Mouse (Mus musculus) heart, postnatal 10 days (tissue): ENCODE results near the gene Fads6. TPM values are rescaled to one million over a fixed set of nuclear protein-coding genes. Genes with fewer than 3 reads are reported as not detected.

Experiments
- DNase-seq, 2 experiments: peaks; one replicate each; pipeline ENCODE4 v3.0.0; 2021
- intact Hi-C: fragments of 180-260 bp; cut with DNase I; formaldehyde crosslinking; loops from one replicate; pipeline ENCODE4 v1.15.1; 2025
- total RNA-seq, 2 experiments: library from RNA; stranded (reverse); gene quantifications; 2 replicates each; pipeline ENCODE4 v1.2.3; 2021

Fads6 gene
- total RNA-seq, 2 experiments from 2014 or later = 0.89 to 1.2 TPM

GRCm38 (mm10) chr11:115303167-115303566 lies 5.7 kb upstream of the Fads6 start:
- intact Hi-C loops = no loop called here
- no peak for DNase-seq

DNA sequence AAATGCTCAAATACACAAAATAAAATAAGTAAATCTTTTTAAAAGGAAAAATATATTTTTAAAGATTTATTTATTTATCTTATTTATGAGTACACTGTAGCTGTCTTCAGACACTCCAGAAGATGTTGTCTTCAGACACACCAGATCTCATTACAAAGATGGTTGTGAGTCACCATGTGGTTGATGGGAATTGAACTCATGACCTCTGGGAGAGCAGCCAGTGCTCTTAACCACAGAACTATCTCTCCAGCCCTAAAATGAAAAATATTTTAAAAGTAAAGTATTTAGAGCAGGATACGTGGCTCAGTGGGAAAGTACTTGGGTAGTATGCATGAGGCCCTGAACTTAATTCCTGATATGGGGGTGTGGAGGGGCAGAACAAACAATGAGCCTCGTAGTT lies 3.9 kb upstream of the Fads6 start:
- no peak for DNase-seq
- intact Hi-C loops = no loop called here

DNA sequence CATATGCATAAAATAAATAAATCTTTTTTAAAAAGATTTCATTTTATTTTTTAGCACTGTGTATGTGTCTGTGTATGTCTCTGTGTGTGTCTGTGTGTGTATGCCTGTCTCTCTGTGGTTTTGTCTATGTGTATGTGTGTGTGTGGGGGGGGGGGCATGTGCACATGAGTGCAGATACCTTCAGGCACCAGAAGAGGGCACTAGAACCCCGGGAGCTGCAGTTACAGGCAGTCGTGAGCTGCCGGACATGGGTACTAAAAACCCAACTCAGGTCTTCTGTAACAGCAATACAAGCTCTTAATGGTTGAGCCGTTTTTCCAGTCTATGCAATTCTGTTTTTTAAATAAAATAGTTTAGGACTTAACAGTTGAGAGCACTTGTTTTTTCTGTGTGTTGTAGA lies 3.3 kb upstream of the Fads6 start:
- intact Hi-C loops = no loop called here

GRCm38 (mm10) chr11:115298160-115298559 lies 697 bp upstream of the Fads6 start:
- DNase-seq = no peak
- intact Hi-C loops = no loop called here

More for the DNA sequence above, 3.3 kb upstream of the Fads6 start:
- DNase-seq = no peak

- intact Hi-C loops = no loop called here
- no peak for DNase-seq
These were observed 822 bp downstream of the Fads6 start for GRCm38 (mm10) chr11:115296471-115297210.

DNA sequence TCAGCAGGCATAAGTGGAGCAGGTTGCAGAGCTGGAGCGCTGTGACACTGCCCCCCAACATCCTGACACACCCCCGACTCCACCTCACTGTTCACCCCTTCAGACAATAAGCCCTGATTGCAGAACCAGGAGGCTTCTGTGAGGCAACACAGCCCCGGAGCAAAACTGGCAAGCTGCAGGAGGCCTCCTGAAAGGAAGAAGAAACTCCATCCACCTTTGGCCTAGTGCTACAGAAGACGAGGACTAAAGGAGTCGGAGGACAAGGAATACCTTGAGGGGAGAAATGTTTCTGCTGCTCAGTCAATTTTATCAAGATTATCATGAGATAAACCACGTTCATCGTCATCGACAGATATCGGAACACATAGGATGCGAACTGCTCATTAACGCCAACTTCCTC lies 1.5 kb downstream of the Fads6 start:
- DNase-seq = no peak
- intact Hi-C loops = no loop called here

DNA sequence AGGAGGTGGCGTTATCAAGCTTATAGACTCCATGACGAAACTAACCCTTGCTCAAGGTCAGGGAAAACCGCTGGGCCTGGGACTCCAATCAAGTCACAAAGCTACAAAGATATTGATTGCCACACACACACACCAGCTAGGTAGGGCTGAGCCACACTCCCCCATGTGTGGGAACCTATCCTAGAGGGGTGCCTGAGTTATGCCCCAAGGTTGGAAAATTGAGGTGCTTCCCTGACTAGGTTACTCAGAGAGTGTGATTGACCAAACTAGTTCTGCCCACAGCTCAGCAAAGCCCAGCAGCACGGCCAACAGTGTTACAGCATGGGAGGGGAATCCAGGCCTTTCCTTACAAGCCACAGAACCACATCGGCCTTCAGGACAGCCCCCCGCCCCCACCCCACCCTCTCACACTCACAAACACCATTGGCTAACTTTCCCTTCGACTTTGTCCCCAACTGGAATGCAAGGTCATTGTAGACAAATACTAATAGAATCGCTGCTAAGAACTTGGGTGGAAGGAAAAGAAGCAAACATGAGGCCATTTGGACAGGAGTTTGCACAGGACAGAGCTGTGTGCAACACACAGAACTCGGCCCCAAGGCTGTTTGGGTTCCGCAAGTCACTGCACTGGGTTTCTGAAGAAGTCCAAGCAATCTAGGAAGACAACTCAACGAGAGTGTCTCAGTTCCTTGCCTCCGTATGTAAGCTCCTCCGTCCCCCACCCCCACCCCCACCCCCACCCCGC lies 4.7 kb downstream of the Fads6 start:
- intact Hi-C loops = no loop called here
- DNase-seq = no peak

GRCm38 (mm10) chr11:115291503-115291902 lies 6.0 kb downstream of the Fads6 start:
- intact Hi-C loops = no loop called here
- no peak for DNase-seq

GRCm38 (mm10) chr11:115290919-115291318 lies 6.5 kb downstream of the Fads6 start:
- DNase-seq = peak; percentile 89
- intact Hi-C loops = no loop called here

- intact Hi-C loops = no loop called here
- DNase-seq = no peak
These were observed 7.1 kb downstream of the Fads6 start for GRCm38 (mm10) chr11:115290314-115290713.

GRCm38 (mm10) chr11:115289885-115290284 lies 7.6 kb downstream of the Fads6 start:
- no peak for DNase-seq
- intact Hi-C loops = no loop called here

DNA sequence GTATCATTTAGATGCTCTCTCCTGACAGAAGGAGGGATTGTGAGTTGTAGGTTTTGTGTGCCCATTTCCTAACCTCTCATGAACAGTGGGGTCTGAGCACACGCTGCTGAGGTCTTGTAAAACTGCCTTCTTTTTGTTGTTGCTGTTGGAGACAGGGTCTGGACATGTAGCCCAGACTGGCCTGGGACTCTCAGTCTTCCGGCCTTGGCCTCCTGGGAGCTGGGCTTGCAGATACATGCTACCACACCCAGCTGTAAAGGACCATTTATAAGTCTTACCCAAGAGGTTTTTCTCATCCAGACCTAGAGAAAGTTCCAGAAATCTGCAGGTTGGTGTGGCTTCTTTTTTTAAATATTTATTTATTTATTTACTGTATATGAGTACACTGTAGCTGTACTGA lies 9.2 kb downstream of the Fads6 start:
- intact Hi-C loops = no loop called here
- DNase-seq = no peak

GRCm38 (mm10) chr11:115287386-115287785 lies 10.1 kb downstream of the Fads6 start:
- intact Hi-C loops = no loop called here
- DNase-seq = no peak

DNA sequence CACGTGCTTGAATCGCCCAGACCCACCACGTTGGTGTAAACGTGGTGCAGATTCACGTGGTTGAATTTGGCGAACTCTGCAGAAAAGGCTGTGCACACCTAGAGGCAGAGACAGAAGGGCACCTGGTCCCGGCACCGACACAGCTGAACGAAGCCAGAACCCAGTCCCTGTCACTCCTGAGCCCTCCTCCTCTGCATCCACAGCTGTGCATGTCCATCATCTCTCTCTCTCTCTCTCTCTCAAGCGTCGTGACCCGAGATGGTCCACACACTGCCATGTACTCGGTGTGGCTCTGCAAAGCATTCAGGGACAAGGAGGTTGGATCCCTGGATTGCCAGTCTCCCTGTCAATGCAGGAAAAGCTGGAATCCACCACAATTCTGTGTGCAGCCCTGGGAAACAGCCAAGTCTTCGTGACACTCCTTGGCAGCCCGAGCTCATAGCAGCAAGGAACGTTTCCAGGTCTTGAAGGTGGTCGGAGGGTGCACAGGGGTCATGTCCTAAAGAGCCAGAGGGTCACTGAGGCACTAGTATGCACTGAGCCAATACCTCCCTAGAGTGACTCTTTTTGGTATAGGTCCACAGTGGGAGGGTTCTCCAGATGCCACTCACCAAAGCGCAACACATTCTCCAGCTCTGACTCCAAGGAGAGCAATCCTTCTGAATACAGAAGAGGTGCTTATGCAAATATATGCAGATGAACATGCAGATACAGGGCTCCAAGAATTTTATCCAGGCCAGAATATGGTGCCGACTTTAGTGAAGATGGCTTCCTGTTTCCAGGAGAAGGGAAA lies 11.1 kb downstream of the Fads6 start:
- intact Hi-C loops = no loop called here
- no peak for DNase-seq

- no peak for DNase-seq
- intact Hi-C loops = no loop called here
These were observed 12.2 kb downstream of the Fads6 start for GRCm38 (mm10) chr11:115285282-115285681.

DNA sequence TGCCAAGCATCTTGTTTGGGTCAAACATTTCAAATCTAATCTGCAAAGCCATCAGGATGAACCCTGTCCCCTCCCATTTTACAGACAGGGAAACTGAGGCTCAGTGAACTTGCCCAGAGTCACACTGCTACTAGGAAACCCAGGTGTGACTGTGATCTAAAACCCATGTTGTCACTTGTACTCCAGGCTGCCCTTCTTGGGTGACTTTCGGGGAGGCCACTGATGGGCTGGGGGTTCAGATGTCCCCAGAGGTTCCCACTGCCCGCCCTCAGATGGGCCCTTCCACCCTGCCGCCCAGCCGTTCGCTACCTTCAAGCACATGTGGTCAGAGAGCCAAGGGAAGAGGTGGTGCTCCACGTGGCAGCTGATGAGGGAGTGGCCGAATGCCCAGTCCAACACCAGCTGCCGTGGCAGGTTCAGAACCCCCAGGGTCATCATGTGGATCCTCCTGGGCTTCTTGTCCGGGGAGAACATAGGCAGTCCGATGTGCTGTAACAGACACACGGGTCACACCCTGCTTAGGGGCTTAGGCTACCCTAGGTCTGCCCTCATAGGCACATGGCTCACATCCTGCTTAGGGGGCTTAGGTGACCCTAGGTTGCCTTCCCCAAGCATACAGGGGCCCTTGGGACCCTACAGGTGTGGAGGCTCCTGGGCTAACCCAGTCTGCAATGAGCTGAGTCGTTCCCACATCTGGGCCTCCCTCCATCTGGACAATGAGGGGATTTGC lies 13.4 kb downstream of the Fads6 start:
- DNase-seq = no peak

GRCm38 (mm10) chr11:115283486-115283765 lies 14.0 kb downstream of the Fads6 start:
- intact Hi-C loops = no loop called here
- DNase-seq = no peak

More for the DNA sequence above, 13.4 kb downstream of the Fads6 start:
- intact Hi-C loops = no loop called here

DNA sequence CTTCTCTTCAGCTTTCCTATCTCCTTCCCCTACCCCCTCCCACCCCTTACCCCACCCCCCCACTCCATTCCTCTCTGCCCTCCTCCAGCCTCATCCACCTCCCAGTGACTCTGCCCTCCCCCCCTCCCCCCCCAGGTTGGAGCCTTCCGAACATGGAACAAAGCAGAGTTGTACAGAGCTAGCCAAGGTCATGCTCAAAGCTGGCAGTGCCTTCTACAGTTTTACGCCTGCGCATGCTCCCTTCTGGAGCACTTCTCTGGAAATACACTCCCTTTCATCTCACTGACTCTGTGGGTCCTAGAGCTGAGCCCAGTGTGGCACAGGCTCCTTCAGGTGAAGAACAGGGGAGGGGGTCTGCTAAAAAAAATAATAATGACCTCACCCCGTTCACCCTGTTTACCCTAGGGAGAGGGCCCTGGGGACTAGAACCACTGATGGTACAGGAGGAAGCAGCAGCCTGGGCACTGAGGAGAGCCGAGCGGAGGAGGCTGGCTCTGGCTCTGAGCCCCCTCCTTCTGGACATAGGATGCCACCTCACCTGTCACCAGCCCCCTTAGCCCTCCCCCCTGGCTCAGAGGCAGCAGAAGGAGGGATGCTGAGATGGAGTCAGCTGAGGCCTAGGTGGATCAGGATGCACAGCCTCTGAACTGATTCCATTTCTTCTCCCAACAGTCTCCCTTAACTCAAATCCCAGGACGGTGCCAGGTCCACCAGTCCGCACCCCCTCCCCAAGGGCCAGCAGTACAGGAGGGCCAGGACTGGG lies 14.6 kb downstream of the Fads6 start:
- DNase-seq = no peak

GRCm38 (mm10) chr11:115282295-115282694 lies 15.2 kb downstream of the Fads6 start:
- peak; percentile 52 to 57 for DNase-seq
- intact Hi-C loops = no loop called here

More for the DNA sequence above, 14.6 kb downstream of the Fads6 start:
- intact Hi-C loops = no loop called here

- intact Hi-C loops = no loop called here
- DNase-seq = no peak
These were observed 17.7 kb downstream of the Fads6 start for GRCm38 (mm10) chr11:115279726-115280125.
